Mouse (Mus musculus): ENCODE measurements around the gene Hk1. TPM values are rescaled to one million over a fixed set of nuclear protein-coding genes. Genes with fewer than 3 reads are reported as not detected.
"Not testable (repeated sequence)": the region's sequence is repeated elsewhere in the genome, so short reads cannot be mapped to it uniquely, and the experiment has no call there.

The Hk1 gene
- polyA plus RNA-seq, 1 experiment from 2014 or later, result 215 TPM

GRCm38 (mm10) chr10:62331771-62332170 is 47.9 kb downstream of the Hk1 start:
- Histone ChIP-seq H3K4me1 (replicated peaks) (peaks cover 94% of the 10 kb centered on the region), H3K27me3 (replicated peaks) (no peaks in the 10 kb centered on the region), H3K4me2 (peak overlapping the region; percentile 64), H3K9ac (peak overlapping the region; percentile 62), H3K36me3 (no peaks in the 10 kb centered on the region), H3K4me3 (peak overlapping the region; percentile 32), H3K9me3 (replicated peaks) (no peaks in the 10 kb centered on the region), H3K27ac (ENCODE audit: poor library complexity, severe bottlenecking) (peak overlapping the region; percentile 97)
- ATAC-seq (ENCODE audit: insufficient number of reproducible peaks, low FRiP score), result no peak
- 53% methylated on average over 12 of the region's 12 CpGs for WGBS

- H3K36me3 ChIP-seq, result no peaks in the 10 kb centered on the region
- no peak overlapping the region for H3K9ac ChIP-seq
- 91% methylated on average over 9 of the region's 9 CpGs for WGBS
- peak overlapping the region; percentile 97 for H3K27ac ChIP-seq (ENCODE audit: poor library complexity, severe bottlenecking)
- no peak overlapping the region for H3K4me2 ChIP-seq
- H3K4me1 ChIP-seq (replicated peaks), result peaks cover 94% of the 10 kb centered on the region
- no peak for ATAC-seq (ENCODE audit: insufficient number of reproducible peaks, low FRiP score)
- no peaks in the 10 kb centered on the region for H3K9me3 ChIP-seq (replicated peaks)
- no peaks in the 10 kb centered on the region for H3K27me3 ChIP-seq (replicated peaks)
- H3K4me3 ChIP-seq, result no peak overlapping the region
Observed at GRCm38 (mm10) chr10:62331296-62331695, 48.4 kb downstream of the Hk1 start.

- ATAC-seq (ENCODE audit: insufficient number of reproducible peaks, low FRiP score), result no peak
- 39% methylated on average over 7 of the region's 7 CpGs for WGBS
- H3K4me3 ChIP-seq, result no peak overlapping the region
- H3K27me3 ChIP-seq (replicated peaks), result no peaks in the 10 kb centered on the region
- no peaks in the 10 kb centered on the region for H3K9me3 ChIP-seq (replicated peaks)
- H3K4me1 ChIP-seq (replicated peaks), result peaks cover 86% of the 10 kb centered on the region
- H3K27ac ChIP-seq (ENCODE audit: poor library complexity, severe bottlenecking), result peak overlapping the region; percentile 97
- peak overlapping the region; percentile 36 for H3K4me2 ChIP-seq
- no peaks in the 10 kb centered on the region for H3K36me3 ChIP-seq
- H3K9ac ChIP-seq, result peak overlapping the region; percentile 38; the same call in 1 of the 2 replicates
Observed at GRCm38 (mm10) chr10:62329846-62330245, 49.9 kb downstream of the Hk1 start.

GRCm38 (mm10) chr10:62328886-62329412 is 50.8 kb downstream of the Hk1 start:
- WGBS, result 85% methylated on average over 10 of the region's 10 CpGs
- peak overlapping the region; percentile 19; the same call in 1 of the 2 replicates for H3K9ac ChIP-seq
- H3K9me3 ChIP-seq (replicated peaks), result no peaks in the 10 kb centered on the region
- no peak for ATAC-seq (ENCODE audit: insufficient number of reproducible peaks, low FRiP score)
- peaks cover 5% of the 10 kb centered on the region; the same call in 1 of the 2 replicates for H3K36me3 ChIP-seq
- peak overlapping the region; percentile 36; the same call in 1 of the 2 replicates for H3K4me2 ChIP-seq
- H3K4me3 ChIP-seq, result no peak overlapping the region
- H3K27ac ChIP-seq (ENCODE audit: poor library complexity, severe bottlenecking), result peak overlapping the region; percentile 97
- H3K27me3 ChIP-seq (replicated peaks), result no peaks in the 10 kb centered on the region
- peaks cover 81% of the 10 kb centered on the region for H3K4me1 ChIP-seq (replicated peaks)

- peak; percentile 74 for ATAC-seq (ENCODE audit: insufficient number of reproducible peaks, low FRiP score)
- peak overlapping the region; percentile 51 for H3K4me2 ChIP-seq
Observed at GRCm38 (mm10) chr10:62327572-62328317, 52.0 kb downstream of the Hk1 start.

DNA sequence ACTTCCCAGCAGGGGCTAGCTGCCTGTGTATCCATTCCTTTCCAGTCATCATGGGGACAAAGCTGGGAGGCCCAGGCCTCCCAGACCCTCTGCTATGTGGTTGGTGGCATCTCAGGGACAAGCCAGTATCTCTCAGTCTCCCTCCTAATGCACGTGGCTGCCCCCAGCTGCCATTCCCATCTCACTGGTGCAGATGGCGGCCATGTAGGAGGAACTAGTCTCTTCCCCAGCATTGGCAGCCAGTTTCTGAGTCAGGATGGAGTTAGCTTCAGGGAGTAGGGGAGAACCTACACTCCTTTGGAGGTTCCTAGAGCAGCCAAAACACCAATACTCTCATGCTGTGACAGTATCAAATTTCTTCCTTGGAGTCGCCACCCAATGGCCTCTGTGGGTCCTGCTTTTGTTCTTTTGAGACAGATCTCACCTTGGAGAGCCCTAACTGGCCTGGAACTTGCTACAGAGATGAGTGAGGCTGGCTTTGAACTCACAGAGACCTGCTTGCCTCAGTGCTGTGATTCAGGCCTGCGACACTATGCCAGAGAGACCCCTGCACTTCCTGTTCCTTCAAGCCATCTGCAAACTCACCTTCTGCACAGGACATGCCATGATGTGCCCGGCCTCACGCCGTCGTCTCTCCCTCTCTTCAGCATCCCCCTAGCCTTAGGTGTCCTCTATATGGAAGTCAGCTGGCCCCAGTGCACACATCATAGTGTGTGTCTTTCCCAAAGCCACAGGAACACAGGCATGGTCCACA is 52.7 kb downstream of the Hk1 start:
- peak overlapping the region; percentile 50; the same call in 1 of the 2 replicates for H3K9ac ChIP-seq
- 66% methylated on average over 8 of the region's 8 CpGs for WGBS

More at GRCm38 (mm10) chr10:62327572-62328317, 52.0 kb downstream of the Hk1 start:
- Histone ChIP-seq H3K4me1 (replicated peaks) (peaks cover 69% of the 10 kb centered on the region), H3K27ac (ENCODE audit: poor library complexity, severe bottlenecking) (peak overlapping the region; percentile 71), H3K27me3 (replicated peaks) (no peaks in the 10 kb centered on the region), H3K9ac (peak overlapping the region; percentile 34), H3K36me3 (peaks cover 5% of the 10 kb centered on the region; the same call in 1 of the 2 replicates), H3K4me3 (no peak overlapping the region; the same call in 1 of the 2 replicates), H3K9me3 (replicated peaks) (no peaks in the 10 kb centered on the region)
- 32% methylated on average over 23 of the region's 23 CpGs for WGBS

GRCm38 (mm10) chr10:62326002-62326401 is 53.7 kb downstream of the Hk1 start:
- Histone ChIP-seq H3K9me3 (replicated peaks) (no peaks in the 10 kb centered on the region), H3K27me3 (replicated peaks) (no peaks in the 10 kb centered on the region), H3K4me3 (no peak overlapping the region), H3K27ac (ENCODE audit: poor library complexity, severe bottlenecking) (no peak overlapping the region), H3K4me2 (no peak overlapping the region), H3K9ac (no peak overlapping the region), H3K4me1 (replicated peaks) (peaks cover 54% of the 10 kb centered on the region), H3K36me3 (peaks cover 5% of the 10 kb centered on the region; the same call in 1 of the 2 replicates)
- ATAC-seq (ENCODE audit: insufficient number of reproducible peaks, low FRiP score), result no peak
- 89% methylated on average over 8 of the region's 8 CpGs for WGBS

More for the DNA sequence above, 52.7 kb downstream of the Hk1 start:
- Histone ChIP-seq H3K27me3 (replicated peaks) (no peaks in the 10 kb centered on the region), H3K27ac (ENCODE audit: poor library complexity, severe bottlenecking) (peak overlapping the region; percentile 71), H3K4me3 (no peak overlapping the region; the same call in 1 of the 2 replicates), H3K9me3 (replicated peaks) (no peaks in the 10 kb centered on the region), H3K4me2 (peak overlapping the region; percentile 51), H3K36me3 (peaks cover 5% of the 10 kb centered on the region; the same call in 1 of the 2 replicates), H3K4me1 (replicated peaks) (peaks cover 62% of the 10 kb centered on the region)
- no peak for ATAC-seq (ENCODE audit: insufficient number of reproducible peaks, low FRiP score)

DNA sequence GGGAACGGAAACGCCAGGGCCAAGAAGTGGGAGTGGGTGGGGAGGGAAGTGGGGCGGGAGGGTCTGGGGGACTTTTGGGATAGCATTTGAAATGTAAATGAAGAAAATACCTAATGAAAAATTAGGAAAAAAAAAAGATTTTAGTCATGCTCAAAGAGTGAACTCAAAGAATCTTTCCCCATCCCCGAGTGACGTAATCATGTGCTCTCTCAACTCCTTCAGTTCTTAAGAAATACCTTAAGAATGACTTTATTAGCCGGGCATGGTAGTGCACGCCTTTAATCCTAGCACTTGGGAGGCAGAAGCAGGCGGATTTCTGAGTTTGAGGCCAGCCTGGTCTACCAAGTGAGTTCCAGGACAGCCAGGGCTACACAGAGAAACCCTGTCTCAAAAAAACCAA is 56.9 kb downstream of the Hk1 start:
- not testable (repeated sequence) for ATAC-seq (ENCODE audit: insufficient number of reproducible peaks, low FRiP score)

DNA sequence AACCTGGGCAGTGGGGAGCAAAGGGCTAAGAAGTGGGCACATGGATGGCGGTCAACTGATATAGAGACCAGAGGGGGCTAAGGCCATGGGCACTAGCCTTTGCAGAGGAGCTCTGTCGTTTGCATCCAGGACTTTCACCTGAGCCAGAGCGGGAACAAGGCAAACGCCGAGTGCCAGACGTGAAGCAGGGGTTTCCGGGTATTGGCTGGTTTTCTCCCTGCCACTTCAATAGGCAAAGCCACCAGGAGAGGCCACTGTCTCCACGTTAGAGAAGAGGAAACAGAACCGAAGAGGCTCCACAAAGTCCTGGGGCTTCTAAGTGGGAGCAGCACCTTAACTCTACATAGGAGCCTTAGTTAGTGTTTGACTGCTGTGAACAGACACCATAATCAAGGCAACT is 58.3 kb downstream of the Hk1 start:
- Histone ChIP-seq H3K4me1 (replicated peaks) (peaks cover 48% of the 10 kb centered on the region), H3K4me3 (no peak overlapping the region), H3K36me3 (peaks cover 5% of the 10 kb centered on the region; the same call in 1 of the 2 replicates), H3K27ac (ENCODE audit: poor library complexity, severe bottlenecking) (no peak overlapping the region), H3K4me2 (no peak overlapping the region), H3K27me3 (replicated peaks) (no peaks in the 10 kb centered on the region), H3K9ac (no peak overlapping the region), H3K9me3 (replicated peaks) (no peaks in the 10 kb centered on the region)
- no peak for ATAC-seq (ENCODE audit: insufficient number of reproducible peaks, low FRiP score)
- WGBS, result 65% methylated on average over 9 of the region's 9 CpGs

More for the DNA sequence above, 56.9 kb downstream of the Hk1 start:
- H3K9ac ChIP-seq; H3K27me3 ChIP-seq (replicated peaks); H3K9me3 ChIP-seq (replicated peaks); H3K36me3 ChIP-seq; H3K4me3 ChIP-seq; H3K4me2 ChIP-seq; H3K27ac ChIP-seq (ENCODE audit: poor library complexity, severe bottlenecking): not testable (repeated sequence)
- WGBS, result 85% methylated on average over 8 of the region's 8 CpGs
- peaks cover 48% of the 10 kb centered on the region for H3K4me1 ChIP-seq (replicated peaks)

- Histone ChIP-seq H3K9me3 (replicated peaks) (no peaks in the 10 kb centered on the region), H3K4me1 (replicated peaks) (peaks cover 49% of the 10 kb centered on the region), H3K4me2 (no peak overlapping the region), H3K9ac (no peak overlapping the region), H3K27me3 (replicated peaks) (no peaks in the 10 kb centered on the region), H3K36me3 (peaks cover 14% of the 10 kb centered on the region), H3K27ac (ENCODE audit: poor library complexity, severe bottlenecking) (no peak overlapping the region), H3K4me3 (no peak overlapping the region)
- no peak for ATAC-seq (ENCODE audit: insufficient number of reproducible peaks, low FRiP score)
- WGBS, result 86% methylated on average over 9 of the region's 9 CpGs
Observed at GRCm38 (mm10) chr10:62320402-62320978, 59.2 kb downstream of the Hk1 start.

Measured in heart, embryonic 12.5 days (tissue).